Mouse (Mus musculus): ENCODE data around the gene Bmf.
"Not testable (repeated sequence)": the region's sequence is repeated elsewhere in the genome, so short reads cannot be mapped to it uniquely, and the experiment has no call there.

The Bmf gene

DNA sequence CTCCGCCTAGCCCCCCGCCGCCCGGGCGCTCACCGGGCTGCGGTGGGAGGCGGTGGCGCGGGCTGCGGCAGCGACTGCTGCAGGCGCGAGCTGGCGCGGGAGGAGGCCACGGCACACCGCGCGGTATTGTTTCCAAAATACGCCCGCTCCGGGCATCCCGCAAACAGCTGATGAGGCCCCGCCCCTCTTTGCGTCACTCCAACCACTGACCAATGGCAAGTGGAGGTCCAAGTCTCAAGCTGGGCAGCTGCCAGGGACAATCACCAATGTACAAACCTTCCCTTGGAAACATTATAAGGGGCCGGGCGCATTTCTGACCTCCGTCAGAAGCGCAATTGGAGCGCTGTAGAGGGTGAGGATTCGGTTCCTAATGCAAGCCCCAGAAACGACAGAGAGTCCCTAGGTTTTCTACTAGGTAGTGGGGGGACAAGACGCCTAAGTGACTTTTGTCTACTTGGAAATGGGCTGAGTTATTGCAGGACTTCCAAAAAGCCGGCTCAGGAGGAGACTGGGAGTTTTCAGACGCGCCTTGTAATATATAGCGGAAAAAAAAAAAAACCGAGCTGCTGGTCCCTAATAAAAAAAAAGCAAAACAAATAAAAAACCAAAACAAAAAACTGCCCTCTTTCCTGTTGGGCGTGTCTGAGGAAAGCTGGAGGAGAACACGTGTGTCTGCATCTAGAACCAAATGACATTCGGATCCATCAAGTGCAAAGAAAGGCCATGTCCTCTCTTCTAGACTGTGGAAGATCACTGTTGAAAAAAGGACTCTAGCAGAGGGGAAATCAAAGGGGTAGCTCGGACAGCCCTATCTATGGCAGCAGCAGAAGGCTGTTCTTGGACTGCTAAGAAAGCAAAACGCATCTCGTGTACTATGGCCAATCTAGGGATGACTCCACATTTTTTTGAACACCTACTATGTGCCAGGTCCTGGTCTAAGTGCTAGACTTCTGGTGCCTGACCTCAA, at the start of gene Bmf:
Bmf (minus strand) TSS at position 181 of the 967 bp plus-strand sequence.
- peak; percentile 97 for DNase-seq (ENCODE audit: low read depth, low spot score)

- DNase-seq (ENCODE audit: low read depth, low spot score): peak; percentile 25
Measured at GRCm38 (mm10) chr2:118599087-118599486, 49.6 kb upstream of the Bmf start.

GRCm38 (mm10) chr2:118597673-118598568, 48.4 kb upstream of the Bmf start, which contains the start of gene Bub1b:
Gene Bub1b, plus strand, starts transcription at chr2:118598211.
- peak; percentile 96 for DNase-seq (ENCODE audit: low read depth, low spot score)

GRCm38 (mm10) chr2:118591083-118591482, 41.6 kb upstream of the Bmf start:
- DNase-seq (ENCODE audit: low read depth, low spot score): no peak

DNA sequence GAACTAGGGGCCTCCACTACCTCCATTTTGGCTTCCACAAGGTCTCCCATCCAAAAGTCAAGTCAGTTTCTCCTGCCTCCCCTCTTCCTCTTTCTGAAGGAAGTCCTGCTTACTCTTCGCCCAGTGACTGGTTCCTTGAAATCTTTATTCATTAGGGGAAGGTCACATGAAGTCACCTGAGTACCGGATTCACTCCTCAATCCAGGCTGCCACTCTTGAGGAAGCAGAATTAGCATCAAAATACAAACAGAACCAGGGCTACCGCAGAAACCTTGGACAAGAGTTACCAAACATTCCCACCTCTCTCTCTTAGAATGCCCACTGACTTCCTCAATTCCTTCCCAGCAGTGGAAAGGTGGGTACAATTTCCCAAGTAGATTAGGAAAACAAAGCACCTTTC, 38.2 kb upstream of the Bmf start:
- peak; percentile 89 for DNase-seq (ENCODE audit: low read depth, low spot score)

DNA sequence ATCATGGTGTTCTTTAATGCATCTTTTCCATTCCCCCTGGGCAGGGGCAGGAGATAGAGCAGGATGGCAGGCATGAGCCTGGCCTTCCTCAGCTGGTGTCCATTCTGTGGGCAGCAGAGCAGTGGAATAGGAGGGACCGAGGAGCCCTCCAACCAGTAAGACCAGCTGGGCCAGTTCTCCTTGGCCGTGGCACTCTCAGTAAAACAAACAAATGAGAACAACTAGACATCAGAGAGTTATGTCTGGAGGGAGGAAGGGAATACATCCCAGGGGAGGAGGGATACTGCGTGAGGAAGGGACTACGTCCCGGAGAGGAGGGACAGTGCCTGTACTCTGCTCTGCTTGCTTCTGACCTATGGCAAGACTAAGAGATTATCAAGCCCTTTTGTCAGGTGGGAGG, 36.5 kb upstream of the Bmf start:
- DNase-seq (ENCODE audit: low read depth, low spot score): no peak

DNA sequence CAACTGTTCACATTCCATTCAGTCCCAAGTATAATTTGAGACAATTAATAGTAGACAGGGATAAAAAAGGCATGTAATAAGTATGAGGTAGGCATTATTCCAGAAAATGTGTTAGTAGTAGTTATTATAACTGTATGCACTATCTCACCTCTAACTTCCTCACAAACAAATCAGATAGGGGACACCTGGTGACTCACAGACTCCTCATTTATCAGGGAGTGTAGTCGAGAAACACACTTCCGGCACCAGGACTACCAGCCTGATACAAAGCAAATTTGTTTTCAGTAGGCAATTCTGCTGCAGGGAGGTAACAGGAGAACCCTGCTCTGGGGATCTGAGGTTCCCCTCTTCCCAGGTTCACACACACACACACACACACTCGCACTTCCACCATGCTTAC, 23.6 kb upstream of the Bmf start:
- no peak for DNase-seq (ENCODE audit: low read depth, low spot score)

DNA sequence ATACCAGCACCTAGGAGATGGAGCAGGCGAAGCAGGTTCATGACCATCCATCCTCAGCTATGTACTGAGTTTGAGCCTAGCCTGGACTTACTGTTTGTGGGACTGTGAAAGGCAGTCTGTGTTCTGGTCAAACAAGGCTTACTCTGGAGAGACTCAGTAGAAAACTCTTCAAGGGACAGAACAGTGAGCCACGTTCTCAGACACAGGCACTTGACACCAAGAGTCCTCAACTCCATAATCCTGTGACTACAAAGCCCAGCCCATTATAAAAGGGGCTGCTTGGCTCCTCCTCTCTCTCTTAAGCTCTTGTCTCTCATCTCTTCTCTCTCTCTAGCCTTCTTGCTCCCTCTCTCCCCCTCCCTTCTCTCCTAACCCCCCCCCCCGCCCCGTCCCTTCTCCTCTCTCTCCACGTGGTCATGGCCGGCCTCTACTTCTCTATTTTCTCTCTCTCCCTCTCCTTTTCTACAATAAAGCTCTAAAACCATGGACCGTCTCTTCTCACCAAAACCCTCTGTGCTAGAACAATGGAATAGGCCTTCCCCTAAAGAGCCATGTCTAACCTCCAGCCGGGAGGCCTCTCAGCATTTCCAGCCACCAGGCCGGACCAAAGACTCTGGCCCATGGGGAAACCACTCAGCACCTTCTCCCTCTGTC, 22.8 kb upstream of the Bmf start:
- no peak for DNase-seq (ENCODE audit: low read depth, low spot score)

DNA sequence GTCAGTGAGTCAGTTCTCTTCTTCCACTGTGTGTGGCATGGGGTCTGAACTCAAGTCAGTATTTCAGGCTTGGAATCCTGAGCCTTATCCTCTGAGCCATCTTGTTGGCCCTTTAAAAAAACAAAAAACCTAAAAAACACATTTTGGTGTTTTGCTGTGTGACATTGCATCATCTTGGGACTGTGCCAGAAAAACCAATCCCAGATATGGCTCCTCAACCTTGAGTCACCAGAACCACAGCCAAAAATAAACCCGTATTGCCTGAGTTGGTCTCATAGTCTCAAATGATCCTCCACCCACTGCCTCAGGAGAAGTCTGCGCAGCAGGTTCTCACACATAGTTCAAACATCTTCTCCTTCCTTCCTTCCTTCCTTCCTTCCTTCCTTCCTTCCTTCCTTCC, 21.5 kb upstream of the Bmf start:
- DNase-seq (ENCODE audit: low read depth, low spot score): no peak

DNA sequence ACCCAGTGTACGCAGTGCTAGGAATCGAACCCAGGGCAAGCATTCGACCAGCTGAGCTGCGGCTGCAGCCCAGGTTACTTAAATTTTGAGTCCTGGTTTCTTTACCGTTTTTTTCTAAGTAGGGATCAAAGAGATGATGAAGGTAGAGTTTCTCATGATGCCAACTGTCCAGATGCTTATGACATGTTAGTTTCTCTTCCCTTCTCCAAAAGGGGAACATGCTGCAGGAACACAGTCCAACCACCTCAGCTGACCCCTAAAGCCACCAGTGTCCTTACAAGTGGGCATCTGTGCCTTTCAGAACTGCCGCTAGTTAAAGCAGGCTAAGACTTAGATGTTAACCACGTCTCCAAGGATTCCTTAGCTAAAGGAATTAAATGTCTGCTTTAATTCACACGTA, 17.7 kb upstream of the Bmf start:
- DNase-seq (ENCODE audit: low read depth, low spot score): no peak

DNA sequence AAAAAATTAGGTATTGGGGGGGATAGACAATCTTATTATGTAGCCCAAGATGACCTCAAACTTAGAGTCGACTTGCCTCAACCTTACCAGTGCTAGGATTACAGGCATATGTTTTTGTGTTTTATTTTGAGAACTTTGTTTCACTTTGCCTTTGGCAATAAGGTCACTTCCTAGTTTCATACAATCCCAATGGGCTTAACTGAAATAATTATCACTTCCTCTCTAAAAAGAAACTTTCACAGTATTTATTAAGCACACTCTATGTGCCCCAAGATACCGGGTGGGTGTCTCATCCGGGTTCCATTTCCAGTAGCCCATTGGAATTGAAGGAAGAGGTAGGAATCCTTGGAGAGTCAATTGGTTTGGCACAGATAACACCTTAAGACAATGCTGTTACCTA, 12.9 kb upstream of the Bmf start:
- no peak for DNase-seq (ENCODE audit: low read depth, low spot score)

- DNase-seq (ENCODE audit: low read depth, low spot score): no peak
Measured at GRCm38 (mm10) chr2:118562015-118562414, 12.5 kb upstream of the Bmf start.

DNA sequence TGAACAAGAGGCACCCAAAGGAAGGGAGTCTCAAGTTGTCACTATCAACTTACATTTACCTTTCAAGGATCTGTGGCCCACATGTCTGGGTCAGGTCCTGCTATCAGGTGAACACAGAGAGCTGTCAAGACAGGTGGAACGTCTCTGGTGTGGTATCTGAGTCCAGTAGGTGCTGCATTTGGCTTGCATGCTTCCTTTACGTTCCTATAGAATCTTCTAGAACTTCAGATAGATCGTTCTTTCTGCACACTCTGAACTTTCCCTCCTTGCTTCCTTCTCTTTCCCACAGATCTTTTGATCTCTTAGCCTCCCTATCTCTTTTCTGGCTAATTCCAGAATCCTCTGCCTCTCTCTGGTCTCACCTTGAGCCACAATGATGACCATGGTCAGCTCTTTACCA, 8.9 kb upstream of the Bmf start:
- no peak for DNase-seq (ENCODE audit: low read depth, low spot score)

GRCm38 (mm10) chr2:118554356-118554990, 5.0 kb upstream of the Bmf start:
- DNase-seq (ENCODE audit: low read depth, low spot score): not testable (repeated sequence)

DNA sequence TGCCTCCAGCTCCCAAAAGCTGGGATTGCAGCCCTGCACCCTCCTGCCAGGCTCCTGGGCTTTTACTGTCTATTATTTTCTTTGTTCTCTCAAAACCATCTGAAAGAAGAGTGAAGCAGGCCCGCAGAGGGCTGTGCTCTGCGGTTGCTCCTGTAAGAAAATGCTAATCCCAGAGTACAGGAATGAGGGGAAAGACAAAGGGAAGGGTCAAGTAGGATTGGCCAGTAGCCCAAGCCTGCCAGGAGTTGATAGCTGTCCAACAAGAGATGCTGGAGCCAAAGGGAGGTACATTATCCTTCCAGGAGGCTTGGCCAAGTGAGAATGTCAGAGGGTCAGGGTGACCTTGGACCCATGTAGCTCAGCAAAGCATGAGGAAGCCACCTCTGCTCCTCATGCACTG, 2.1 kb upstream of the Bmf start:
- DNase-seq (ENCODE audit: low read depth, low spot score): peak; percentile 46

GRCm38 (mm10) chr2:118548421-118549221, 866 bp downstream of the Bmf start:
- DNase-seq (ENCODE audit: low read depth, low spot score): peak; percentile 56

DNA sequence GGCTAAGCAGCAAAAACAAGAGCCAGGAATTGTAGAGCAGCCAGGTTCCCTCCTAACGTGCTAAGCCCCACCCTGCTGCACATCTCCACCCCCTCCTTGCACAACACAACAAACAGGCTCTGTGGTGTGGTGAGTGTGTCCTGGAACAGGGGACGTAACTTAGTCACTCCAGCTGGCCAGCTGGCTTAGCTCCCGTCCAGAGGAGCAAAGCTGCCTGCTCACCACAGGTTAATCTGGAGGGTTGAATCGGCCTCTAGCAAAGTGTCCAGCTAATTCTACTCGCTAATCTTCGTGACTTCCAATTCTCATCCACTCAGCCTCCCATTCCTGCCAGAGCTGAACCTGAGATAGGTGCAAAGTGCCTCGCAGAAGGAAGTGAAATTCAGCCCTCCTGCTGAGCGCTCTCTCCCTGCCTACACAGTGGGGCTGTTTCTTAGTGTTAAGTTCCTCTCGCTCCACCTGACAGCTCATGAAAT, 1.9 kb downstream of the Bmf start:
- peak; percentile 46 for DNase-seq (ENCODE audit: low read depth, low spot score)

GRCm38 (mm10) chr2:118546798-118547165, 2.7 kb downstream of the Bmf start:
- DNase-seq (ENCODE audit: low read depth, low spot score): no peak

- no peak for DNase-seq (ENCODE audit: low read depth, low spot score)
Measured at GRCm38 (mm10) chr2:118546104-118546797, 3.2 kb downstream of the Bmf start.

All from ZHBTc4 (cell line).